Mouse (Mus musculus): ENCODE results near the gene Rab3b. TPM values are rescaled to one million over a fixed set of nuclear protein-coding genes. Genes with fewer than 3 reads are reported as not detected.
A peak's percentile ranks its signal among the peaks of the same experiment; 100 is the strongest.

Rab3b gene
- polyA plus RNA-seq, 1 experiment from 2014 or later = 9.8 TPM

DNA sequence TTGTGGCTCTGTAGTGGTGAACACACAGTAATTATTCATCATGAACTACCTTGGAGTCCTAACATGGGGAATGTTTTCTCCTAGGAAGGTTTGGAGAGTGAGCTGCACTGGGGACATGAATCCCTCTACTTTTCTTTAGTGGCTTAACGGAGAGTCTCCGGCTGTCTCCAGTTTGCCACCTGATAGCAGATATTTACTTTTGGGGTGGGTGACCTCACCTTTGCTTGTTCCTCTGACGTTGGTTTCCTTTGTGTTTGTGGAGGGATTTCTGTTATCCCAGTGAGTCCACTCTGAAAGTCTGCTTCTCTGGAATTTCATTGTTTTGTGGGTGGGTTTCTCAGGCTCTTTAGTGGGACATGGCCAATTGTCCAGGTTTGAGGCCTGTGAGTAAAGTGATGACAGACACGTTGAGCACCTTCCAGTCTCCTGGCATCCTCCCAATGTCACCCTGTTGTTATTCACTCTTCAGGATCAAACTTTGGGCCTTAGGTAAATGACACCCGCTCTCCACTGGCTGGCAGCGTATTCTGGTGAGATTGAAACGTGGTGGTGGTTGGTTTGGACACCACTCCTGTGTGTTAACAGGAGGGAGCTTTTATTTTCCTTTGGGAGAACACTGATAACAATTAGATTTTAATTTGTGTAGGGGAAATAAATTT is 36.8 kb upstream of the Rab3b start:
- Histone ChIP-seq H3K9me3 (ENCODE audit: control insufficient read depth, low read length) (no peaks in the 10 kb centered on the region), H3K36me3 (ENCODE audit: control insufficient read depth, insufficient read depth, low read length) (no peaks in the 10 kb centered on the region), H3K27me3 (replicated peaks; ENCODE audit: control insufficient read depth, insufficient read depth, low read length) (no peaks in the 10 kb centered on the region), H3K4me2 (ENCODE audit: low read depth, low read length) (no peak overlapping the region), H3K4me3 (ENCODE audit: low read length) (no peak overlapping the region), H3K27ac (ENCODE audit: low read length) (no peak overlapping the region), H3K9ac (ENCODE audit: low read depth, low read length) (no peak overlapping the region), H3K4me1 (ENCODE audit: control insufficient read depth, insufficient read depth, low read length) (0 out of 2 replicates have a peak, but pooled peaks cover 6% of the 10 kb centered on the region)
- 62% methylated on average over 7 of the region's 7 CpGs for WGBS
- ATAC-seq = no peak; the same call in 1 of the 2 replicates

DNA sequence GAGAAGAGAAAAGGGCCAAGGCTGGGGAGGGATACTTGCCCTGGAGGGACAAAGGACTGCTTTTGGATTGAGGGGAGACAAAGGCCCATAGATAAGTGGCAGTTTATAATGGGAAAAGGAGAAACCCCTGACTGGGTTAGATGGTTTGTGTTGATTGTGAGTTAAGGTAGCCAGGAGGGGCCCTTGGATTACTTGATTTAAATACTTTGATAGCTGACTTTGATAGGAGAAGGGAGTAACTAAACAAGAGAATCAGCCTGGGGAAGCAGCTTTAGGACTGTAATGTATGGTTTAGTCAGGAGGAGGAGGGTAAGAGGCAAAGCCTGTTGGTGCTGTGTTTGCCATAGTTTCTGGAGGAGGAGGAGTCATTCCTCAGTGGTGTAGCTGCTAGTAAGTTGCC is 35.5 kb upstream of the Rab3b start:
- H3K27me3 ChIP-seq (replicated peaks; ENCODE audit: control insufficient read depth, insufficient read depth, low read length) = no peaks in the 10 kb centered on the region
- no peak overlapping the region for H3K4me2 ChIP-seq (ENCODE audit: low read depth, low read length)
- H3K4me3 ChIP-seq (ENCODE audit: low read length) = no peak overlapping the region
- H3K36me3 ChIP-seq (ENCODE audit: control insufficient read depth, insufficient read depth, low read length) = no peaks in the 10 kb centered on the region
- no peak overlapping the region for H3K9ac ChIP-seq (ENCODE audit: low read depth, low read length)
- ATAC-seq = no peak
- H3K4me1 ChIP-seq (ENCODE audit: control insufficient read depth, insufficient read depth, low read length) = 0 out of 2 replicates have a peak, but pooled peaks cover under 1% of the 10 kb centered on the region
- H3K9me3 ChIP-seq (ENCODE audit: control insufficient read depth, low read length) = no peaks in the 10 kb centered on the region
- no peak overlapping the region for H3K27ac ChIP-seq (ENCODE audit: low read length)

DNA sequence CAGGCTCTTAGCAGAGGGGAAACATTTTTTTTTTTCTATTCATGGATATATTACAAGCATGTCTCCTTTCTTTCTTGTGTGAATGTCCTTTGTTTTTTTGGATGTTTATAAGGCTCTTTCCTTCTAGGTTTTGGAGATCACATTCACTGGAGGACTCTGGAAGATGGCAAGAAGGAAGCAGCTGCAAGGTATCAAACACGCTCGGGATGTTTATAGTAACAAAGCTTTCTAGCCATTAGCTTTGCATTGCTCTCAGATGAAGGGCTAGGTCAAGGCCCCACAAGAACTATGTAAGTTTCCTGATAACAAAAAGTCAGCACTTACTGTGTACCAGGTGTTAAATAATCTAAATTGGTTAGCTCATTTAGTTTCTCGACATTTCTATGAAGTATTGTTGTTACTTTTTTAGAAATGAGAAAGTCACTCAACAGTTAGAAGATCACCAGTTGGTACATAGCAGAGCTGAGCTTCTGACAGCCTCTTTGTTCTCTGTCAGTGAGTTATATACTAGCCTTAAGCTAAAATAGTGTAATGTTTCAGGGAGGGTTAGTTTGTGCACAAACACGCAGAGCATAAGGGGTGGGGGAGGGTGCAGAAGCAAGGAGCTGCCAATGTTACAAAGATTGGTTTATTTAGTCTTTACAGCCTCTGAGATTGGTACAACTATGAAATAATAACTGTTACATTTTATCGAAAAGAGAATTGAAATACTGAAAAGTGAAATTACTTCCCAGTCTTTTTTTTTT is 32.9 kb upstream of the Rab3b start:
- no peaks in the 10 kb centered on the region for H3K9me3 ChIP-seq (ENCODE audit: control insufficient read depth, low read length)
- no peak overlapping the region for H3K4me2 ChIP-seq (ENCODE audit: low read depth, low read length)
- peaks cover 9% of the 10 kb centered on the region for H3K4me1 ChIP-seq (ENCODE audit: control insufficient read depth, insufficient read depth, low read length)
- no peaks in the 10 kb centered on the region for H3K27me3 ChIP-seq (replicated peaks; ENCODE audit: control insufficient read depth, insufficient read depth, low read length)
- H3K9ac ChIP-seq (ENCODE audit: low read depth, low read length) = no peak overlapping the region
- 54% methylated on average over 5 of the region's 5 CpGs for WGBS
- H3K27ac ChIP-seq (ENCODE audit: low read length) = 0 out of 2 replicates have a peak overlapping the region, but pooled peaks have one; percentile 2
- no peak overlapping the region for H3K4me3 ChIP-seq (ENCODE audit: low read length)
- ATAC-seq = no peak
- no peaks in the 10 kb centered on the region for H3K36me3 ChIP-seq (ENCODE audit: control insufficient read depth, insufficient read depth, low read length)

DNA sequence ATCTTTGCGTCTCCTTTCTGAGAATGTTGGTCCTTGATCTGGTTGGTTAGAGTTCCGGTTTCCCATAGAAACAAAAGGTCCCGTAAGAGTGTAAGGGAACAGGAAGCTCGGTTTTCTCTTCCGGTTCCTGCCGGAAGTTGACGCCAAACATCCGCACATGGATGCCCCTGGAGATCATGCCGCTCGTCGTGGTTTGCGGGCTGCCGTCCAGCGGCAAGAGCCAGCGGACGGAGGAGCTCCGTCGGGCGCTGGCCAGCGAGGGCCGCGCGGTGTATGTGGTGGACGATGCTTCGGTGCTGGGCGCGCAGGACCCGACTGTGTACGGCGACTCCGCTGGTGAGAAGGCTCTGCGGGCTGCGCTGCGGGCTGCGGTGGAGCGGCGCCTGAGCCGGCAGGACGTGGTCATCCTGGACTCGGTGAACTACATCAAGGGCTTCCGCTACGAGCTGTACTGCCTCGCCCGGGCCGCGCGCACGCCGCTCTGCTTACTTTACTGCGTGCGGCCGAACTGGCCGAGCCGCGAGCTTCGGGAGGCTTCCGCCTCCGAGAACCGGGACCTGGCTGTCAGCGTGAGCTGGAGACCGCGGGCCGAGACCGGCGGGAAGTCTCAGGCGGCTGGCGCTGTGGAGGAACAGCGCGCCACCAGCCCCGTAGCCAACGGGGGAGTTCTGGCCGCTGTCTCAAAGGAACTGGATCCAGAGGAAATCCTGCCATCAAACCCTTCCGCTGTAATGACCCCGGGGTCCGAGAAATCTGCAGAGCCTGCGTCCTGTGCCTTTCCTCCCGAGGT is 31.0 kb upstream of the Rab3b start, which contains the start of gene Kti12:
TSS of gene Kti12 (plus strand) at position 71 of the 790 bp plus-strand sequence.
- Histone ChIP-seq H3K9me3 (ENCODE audit: control insufficient read depth, low read length) (no peaks in the 10 kb centered on the region), H3K4me1 (ENCODE audit: control insufficient read depth, insufficient read depth, low read length) (peaks cover 9% of the 10 kb centered on the region), H3K4me2 (ENCODE audit: low read depth, low read length) (peak within 1 kb of the TSS; percentile 77), H3K9ac (ENCODE audit: low read depth, low read length) (peak within 1 kb of the TSS; percentile 79), H3K27me3 (replicated peaks; ENCODE audit: control insufficient read depth, insufficient read depth, low read length) (no peaks in the 10 kb centered on the region), H3K27ac (ENCODE audit: low read length) (peak within 1 kb of the TSS; percentile 94), H3K36me3 (ENCODE audit: control insufficient read depth, insufficient read depth, low read length) (no peaks in the 10 kb centered on the region), H3K4me3 (ENCODE audit: low read length) (peak within 1 kb of the TSS; percentile 96)
- under 1% methylated on average over 77 of the region's 77 CpGs for WGBS
- peak; percentile 91 for ATAC-seq

DNA sequence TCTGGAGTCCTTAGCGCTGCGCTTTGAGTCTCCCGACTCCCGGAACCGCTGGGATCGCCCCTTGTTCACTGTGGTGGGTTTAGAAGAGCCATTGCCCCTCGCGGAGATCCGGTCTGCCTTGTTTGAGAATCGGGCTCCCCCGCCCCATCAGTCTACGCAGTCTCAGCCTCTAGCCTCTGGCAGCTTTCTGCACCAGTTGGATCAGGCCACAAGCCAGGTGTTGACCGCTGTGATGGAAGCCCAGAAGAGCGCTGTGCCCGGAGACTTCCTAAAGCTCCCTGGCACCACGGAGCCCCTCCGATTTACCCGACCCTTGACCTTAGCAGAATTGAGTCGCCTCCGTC is 30.4 kb upstream of the Rab3b start, which contains the start of gene A730015C16Rik:
TSS of gene A730015C16Rik (minus strand) at position 115 of the 344 bp plus-strand sequence.
- H3K27ac ChIP-seq (ENCODE audit: low read length) = peak within 1 kb of the TSS; percentile 94
- peaks cover 9% of the 10 kb centered on the region for H3K4me1 ChIP-seq (ENCODE audit: control insufficient read depth, insufficient read depth, low read length)
- peak within 1 kb of the TSS; percentile 79 for H3K9ac ChIP-seq (ENCODE audit: low read depth, low read length)
- no peaks in the 10 kb centered on the region for H3K9me3 ChIP-seq (ENCODE audit: control insufficient read depth, low read length)
- peak; percentile 36 for ATAC-seq
- H3K27me3 ChIP-seq (replicated peaks; ENCODE audit: control insufficient read depth, insufficient read depth, low read length) = no peaks in the 10 kb centered on the region
- peak within 1 kb of the TSS; percentile 96 for H3K4me3 ChIP-seq (ENCODE audit: low read length)
- H3K4me2 ChIP-seq (ENCODE audit: low read depth, low read length) = peak within 1 kb of the TSS; percentile 77
- WGBS = 8% methylated on average over 20 of the region's 20 CpGs
- H3K36me3 ChIP-seq (ENCODE audit: control insufficient read depth, insufficient read depth, low read length) = no peaks in the 10 kb centered on the region

DNA sequence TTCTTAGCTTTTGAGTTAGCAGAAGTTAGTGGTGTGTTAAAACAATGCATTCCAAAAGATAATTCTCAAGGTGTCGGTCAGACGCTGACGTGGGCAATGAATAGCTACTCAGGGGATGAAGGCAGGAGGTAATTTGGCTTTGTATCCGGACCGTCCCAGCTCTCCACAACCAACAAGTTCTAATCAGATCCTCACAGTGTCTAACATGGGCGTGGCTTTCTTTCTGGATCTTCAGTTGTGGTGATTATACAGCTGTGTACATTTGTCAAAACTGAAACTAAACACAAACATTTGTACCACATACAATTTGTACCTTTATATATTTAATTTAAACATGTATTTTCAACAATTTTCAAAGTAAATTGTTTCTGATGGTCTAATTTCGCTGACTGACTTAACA is 12.1 kb upstream of the Rab3b start:
- H3K4me1 ChIP-seq (ENCODE audit: control insufficient read depth, insufficient read depth, low read length) = no peaks in the 10 kb centered on the region
- WGBS = 83% methylated on average over 7 of the region's 7 CpGs
- no peaks in the 10 kb centered on the region for H3K36me3 ChIP-seq (ENCODE audit: control insufficient read depth, insufficient read depth, low read length)
- no peaks in the 10 kb centered on the region for H3K9me3 ChIP-seq (ENCODE audit: control insufficient read depth, low read length)
- no peak overlapping the region for H3K4me3 ChIP-seq (ENCODE audit: low read length)
- no peak for ATAC-seq
- no peaks in the 10 kb centered on the region for H3K27me3 ChIP-seq (replicated peaks; ENCODE audit: control insufficient read depth, insufficient read depth, low read length)
- no peak overlapping the region for H3K9ac ChIP-seq (ENCODE audit: low read depth, low read length)
- H3K4me2 ChIP-seq (ENCODE audit: low read depth, low read length) = no peak overlapping the region
- no peak overlapping the region for H3K27ac ChIP-seq (ENCODE audit: low read length)

DNA sequence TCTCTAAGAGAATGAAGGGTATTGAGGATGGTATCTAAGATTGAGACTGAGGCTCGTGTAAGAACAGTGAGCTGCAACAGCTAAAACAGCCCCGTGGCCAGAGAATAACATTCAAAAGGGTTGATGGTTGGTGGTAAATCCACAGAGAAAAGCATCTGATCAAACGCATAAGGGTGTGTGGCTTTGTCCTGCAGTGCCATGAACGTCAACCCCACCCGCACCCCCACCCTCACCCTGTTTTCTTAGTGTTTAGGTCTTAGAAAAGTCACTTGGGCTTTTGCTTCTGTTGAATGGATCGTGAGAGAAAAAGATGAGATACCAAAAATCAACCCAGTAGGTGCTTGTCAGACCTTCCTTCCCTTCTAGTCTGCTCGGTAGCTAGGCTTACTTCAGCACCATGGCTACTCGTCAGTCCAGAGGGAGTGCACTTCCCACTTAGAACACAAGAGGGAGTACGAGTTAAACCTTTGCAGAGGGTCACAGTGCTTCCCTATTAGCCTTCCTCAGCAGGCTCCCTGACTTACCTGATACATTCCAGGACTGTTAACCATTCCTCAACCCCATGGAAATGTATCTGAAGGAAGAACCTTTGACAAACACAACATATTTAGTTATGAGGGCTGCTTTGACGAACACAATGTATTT is 9.0 kb upstream of the Rab3b start:
- Histone ChIP-seq H3K9me3 (ENCODE audit: control insufficient read depth, low read length) (no peaks in the 10 kb centered on the region), H3K36me3 (ENCODE audit: control insufficient read depth, insufficient read depth, low read length) (no peaks in the 10 kb centered on the region), H3K27me3 (replicated peaks; ENCODE audit: control insufficient read depth, insufficient read depth, low read length) (no peaks in the 10 kb centered on the region), H3K27ac (ENCODE audit: low read length) (no peak overlapping the region), H3K4me2 (ENCODE audit: low read depth, low read length) (no peak overlapping the region), H3K4me3 (ENCODE audit: low read length) (no peak overlapping the region), H3K9ac (ENCODE audit: low read depth, low read length) (no peak overlapping the region), H3K4me1 (ENCODE audit: control insufficient read depth, insufficient read depth, low read length) (no peaks in the 10 kb centered on the region)
- ATAC-seq = peak; percentile 72
- 35% methylated on average over 10 of the region's 10 CpGs for WGBS

DNA sequence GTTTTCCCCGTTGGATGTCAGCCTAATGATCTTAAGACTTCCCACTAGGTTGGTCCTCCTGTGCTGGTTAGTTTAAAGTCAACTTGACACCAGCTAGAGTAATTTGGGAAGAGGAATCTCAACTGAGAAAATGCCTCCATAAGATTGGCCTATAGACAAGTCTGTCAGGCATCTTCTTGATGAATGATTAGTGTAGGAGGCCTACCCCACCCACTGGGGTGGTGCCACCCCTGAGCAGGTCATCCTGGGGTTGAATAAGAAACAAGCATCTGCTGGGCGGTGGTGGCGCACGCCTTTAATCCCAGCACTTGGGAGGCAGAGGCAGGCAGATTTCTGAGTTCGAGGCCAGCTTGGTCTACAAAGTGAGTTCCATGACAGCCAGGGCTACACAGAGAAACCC is 5.1 kb upstream of the Rab3b start:
- Histone ChIP-seq H3K9ac (ENCODE audit: low read depth, low read length) (no peak overlapping the region), H3K36me3 (ENCODE audit: control insufficient read depth, insufficient read depth, low read length) (no peaks in the 10 kb centered on the region), H3K4me3 (ENCODE audit: low read length) (no peak overlapping the region), H3K27me3 (replicated peaks; ENCODE audit: control insufficient read depth, insufficient read depth, low read length) (no peaks in the 10 kb centered on the region), H3K4me1 (ENCODE audit: control insufficient read depth, insufficient read depth, low read length) (0 out of 2 replicates have a peak, but pooled peaks cover 2% of the 10 kb centered on the region), H3K27ac (ENCODE audit: low read length) (no peak overlapping the region), H3K9me3 (ENCODE audit: control insufficient read depth, low read length) (no peaks in the 10 kb centered on the region), H3K4me2 (ENCODE audit: low read depth, low read length) (no peak overlapping the region)
- no peak for ATAC-seq
- WGBS = 90% methylated on average over 5 of the region's 5 CpGs

DNA sequence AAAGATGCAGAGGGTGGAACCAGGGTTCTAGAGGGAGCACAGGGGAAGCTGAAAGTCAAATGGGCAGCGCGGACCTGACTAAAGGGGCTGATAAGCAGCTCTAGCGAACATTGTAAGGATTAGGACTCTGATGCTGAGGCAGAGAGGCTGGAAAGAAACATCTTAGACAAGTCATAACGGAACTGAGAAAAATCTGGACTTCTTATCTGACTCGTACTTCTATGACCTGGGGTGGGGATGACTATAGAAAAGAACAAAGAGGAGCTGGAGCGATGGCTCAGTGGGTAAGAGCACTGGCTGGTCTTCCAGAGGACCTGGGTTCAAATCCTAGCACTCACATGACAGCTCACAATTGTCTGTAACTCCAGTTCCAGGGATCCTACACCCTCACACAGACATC is 962 bp upstream of the Rab3b start:
- H3K36me3 ChIP-seq (ENCODE audit: control insufficient read depth, insufficient read depth, low read length) = no peaks in the 10 kb centered on the region
- no peak overlapping the region for H3K4me3 ChIP-seq (ENCODE audit: low read length)
- WGBS = 81% methylated on average over 6 of the region's 6 CpGs
- no peaks in the 10 kb centered on the region for H3K9me3 ChIP-seq (ENCODE audit: control insufficient read depth, low read length)
- peaks cover 9% of the 10 kb centered on the region; the same call in 1 of the 2 replicates for H3K4me1 ChIP-seq (ENCODE audit: control insufficient read depth, insufficient read depth, low read length)
- no peaks in the 10 kb centered on the region for H3K27me3 ChIP-seq (replicated peaks; ENCODE audit: control insufficient read depth, insufficient read depth, low read length)
- H3K4me2 ChIP-seq (ENCODE audit: low read depth, low read length) = no peak overlapping the region
- no peak for ATAC-seq
- H3K27ac ChIP-seq (ENCODE audit: low read length) = no peak overlapping the region
- no peak overlapping the region for H3K9ac ChIP-seq (ENCODE audit: low read depth, low read length)

All from intestine, embryonic 16.5 days (tissue).